Mouse (Mus musculus) heart, embryonic 16.5 days (tissue): ENCODE results near the gene Kdelc1. TPM values are rescaled to one million over a fixed set of nuclear protein-coding genes. Genes with fewer than 3 reads are reported as not detected.
A peak's percentile ranks its signal among the peaks of the same experiment; 100 is the strongest.

ENCODE experiments used
- ATAC-seq: fragments of 200-750 bp; cut with Nextera tagmentation; replicated peaks from 2 replicates; pipeline ENCODE4 v1.8.0; 2017; ENCODE audit warnings: moderate number of reproducible peaks; ENCODE audit not compliant: insufficient read depth, low FRiP score; ENCODE audit errors: extremely low read depth
- H3K27ac ChIP-seq: fragments of 300-500 bp; sonication (generic); 2 replicates; pipeline ENCODE4 v1.5.1; 2014; ENCODE audit warnings: mild to moderate bottlenecking, low read length, control low read depth, moderate library complexity
- H3K27me3 ChIP-seq: fragments of 300-500 bp; sonication (generic); 2 replicates; pipeline ENCODE4 v1.6.1; 2014; ENCODE audit warnings: low read length, mixed read lengths; ENCODE audit not compliant: control insufficient read depth, insufficient read depth
- H3K36me3 ChIP-seq: fragments of 300-500 bp; sonication (generic); 2 replicates; pipeline ENCODE4 v1.6.1; 2014; ENCODE audit not compliant: control insufficient read depth, insufficient read depth
- H3K4me1 ChIP-seq: fragments of 300-500 bp; sonication (generic); 2 replicates; pipeline ENCODE4 v1.6.1; 2014; ENCODE audit warnings: low read length, mixed read lengths; ENCODE audit not compliant: control insufficient read depth, insufficient read depth
- H3K4me2 ChIP-seq: fragments of 300-500 bp; sonication (generic); 2 replicates; pipeline ENCODE4 v1.6.1; 2014; ENCODE audit warnings: low read depth, mild to moderate bottlenecking, control low read depth, low read length
- H3K4me3 ChIP-seq: fragments of 300-500 bp; sonication (generic); 2 replicates; pipeline ENCODE4 v1.5.1; 2014; ENCODE audit warnings: mild to moderate bottlenecking, control low read depth, low read length
- H3K9ac ChIP-seq: fragments of 300-500 bp; sonication (generic); 2 replicates; pipeline ENCODE4 v1.6.1; 2014; ENCODE audit warnings: low read length, control low read depth
- H3K9me3 ChIP-seq: fragments of 300-500 bp; sonication (generic); replicated peaks from 2 replicates; pipeline ENCODE4 v1.6.1; 2016; ENCODE audit warnings: low read length; ENCODE audit not compliant: control insufficient read depth
- WGBS: fragments of 180-500 bp; shearing (Covaris S2); extraction: QIAGEN DNeasy Blood & Tissue Kit; methylation state at CpG from one replicate; pipeline ENCODE4 v1.1.7; 2014; 5-methylcytosine and 5-hydroxymethylcytosine counted together
- polyA plus RNA-seq: library from polyadenylated mRNA; unstranded; fragments of >200 nt; fragmentation: Nextera tagmentation; extraction: Ambion mirVana; gene quantifications from 2 replicates; pipeline ENCODE4 v1.2.1, GENCODE M21; 2015

Gene Kdelc1
- polyA plus RNA-seq, 1 experiment from 2014 or later, result 41.2 TPM

DNA sequence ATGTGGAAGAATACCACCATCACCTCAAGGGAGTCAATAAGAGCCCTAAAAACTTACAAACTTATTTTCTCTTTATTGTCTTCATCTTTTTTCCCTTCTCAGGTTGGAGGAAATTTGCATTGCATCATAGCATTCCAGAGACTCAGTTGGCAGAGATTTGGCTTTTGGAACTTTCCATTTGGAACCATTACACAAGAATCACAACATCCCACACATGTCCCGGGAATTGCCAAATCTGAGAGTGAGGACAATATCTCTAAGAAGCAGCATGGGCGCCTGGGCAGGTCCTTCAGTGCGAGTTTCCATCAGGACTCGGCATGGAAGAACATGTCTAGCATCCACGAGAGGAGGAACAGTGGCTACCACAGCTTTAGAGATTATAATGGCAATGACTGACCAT lies 24.1 kb upstream of the Kdelc1 start:
- 87% methylated on average over 5 of the region's 5 CpGs for WGBS
- H3K4me2 ChIP-seq, result no peak overlapping the region
- peaks cover 24% of the 10 kb centered on the region for H3K36me3 ChIP-seq
- no peak overlapping the region for H3K27ac ChIP-seq
- no peak overlapping the region for H3K4me3 ChIP-seq
- H3K9ac ChIP-seq, result no peak overlapping the region
- no peaks in the 10 kb centered on the region for H3K27me3 ChIP-seq
- H3K9me3 ChIP-seq, result no peaks in the 10 kb centered on the region
- H3K4me1 ChIP-seq, result peaks cover 5% of the 10 kb centered on the region; the same call in 1 of the 2 replicates
- no peak for ATAC-seq

DNA sequence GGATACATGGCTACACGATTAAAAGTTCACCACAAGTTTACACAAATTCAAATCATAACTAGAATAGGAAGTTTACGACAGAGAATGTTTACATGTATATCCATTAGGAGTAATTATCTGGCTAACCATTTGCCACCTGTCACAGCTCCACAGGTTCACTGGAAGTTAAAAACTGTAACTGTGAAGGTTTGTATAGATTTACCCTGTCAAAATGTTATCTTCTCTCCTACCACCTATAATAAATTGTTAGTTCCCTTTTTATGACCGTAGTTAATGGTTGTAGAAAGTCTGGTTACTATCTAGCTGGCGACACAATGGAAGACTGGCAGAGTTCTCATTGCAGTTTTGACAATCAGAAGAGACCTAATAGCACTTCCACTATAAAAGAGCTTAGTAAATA lies 21.6 kb upstream of the Kdelc1 start:
- Histone ChIP-seq H3K27ac (no peak overlapping the region), H3K4me1 (no peaks in the 10 kb centered on the region), H3K9ac (no peak overlapping the region), H3K36me3 (peaks cover 29% of the 10 kb centered on the region), H3K4me2 (no peak overlapping the region), H3K4me3 (no peak overlapping the region), H3K27me3 (no peaks in the 10 kb centered on the region), H3K9me3 (no peaks in the 10 kb centered on the region)
- no peak for ATAC-seq
- 79% methylated on average over 4 of the region's 4 CpGs for WGBS

DNA sequence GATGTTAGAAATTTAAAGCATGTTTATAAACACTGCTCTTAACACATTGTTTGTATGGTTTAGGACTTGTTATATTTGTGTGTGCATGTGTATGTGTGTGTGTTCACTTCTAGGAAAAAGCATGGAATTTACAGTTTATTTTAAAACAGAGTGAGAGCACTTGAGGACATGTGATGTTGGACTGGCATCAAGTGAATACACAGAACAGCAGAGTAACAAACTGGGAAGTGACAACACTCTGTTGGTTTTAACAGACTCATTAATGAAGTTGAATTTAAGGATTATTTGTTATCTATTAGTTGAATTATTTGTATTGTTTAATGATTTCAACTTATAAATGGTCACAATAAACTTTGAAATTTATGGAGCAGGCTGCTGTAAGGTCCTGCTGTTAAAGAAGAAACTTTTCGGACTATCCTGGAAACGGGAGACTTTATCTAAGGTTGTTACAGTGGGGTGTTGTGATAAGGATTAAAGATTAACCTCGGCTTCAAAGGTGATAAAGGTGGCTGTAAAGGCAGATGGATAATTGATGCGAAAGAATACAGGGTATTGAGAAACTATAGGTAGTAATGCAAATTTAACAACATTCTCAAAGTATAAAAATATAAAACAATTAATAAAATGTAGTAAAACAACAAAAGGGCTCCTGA lies 11.4 kb upstream of the Kdelc1 start:
- Histone ChIP-seq H3K27ac (no peak overlapping the region), H3K9ac (no peak overlapping the region), H3K36me3 (peaks cover 25% of the 10 kb centered on the region), H3K4me3 (no peak overlapping the region), H3K4me2 (no peak overlapping the region), H3K27me3 (no peaks in the 10 kb centered on the region), H3K4me1 (no peaks in the 10 kb centered on the region), H3K9me3 (no peaks in the 10 kb centered on the region)
- ATAC-seq, result no peak
- WGBS, result 56% methylated on average over 4 of the region's 4 CpGs

DNA sequence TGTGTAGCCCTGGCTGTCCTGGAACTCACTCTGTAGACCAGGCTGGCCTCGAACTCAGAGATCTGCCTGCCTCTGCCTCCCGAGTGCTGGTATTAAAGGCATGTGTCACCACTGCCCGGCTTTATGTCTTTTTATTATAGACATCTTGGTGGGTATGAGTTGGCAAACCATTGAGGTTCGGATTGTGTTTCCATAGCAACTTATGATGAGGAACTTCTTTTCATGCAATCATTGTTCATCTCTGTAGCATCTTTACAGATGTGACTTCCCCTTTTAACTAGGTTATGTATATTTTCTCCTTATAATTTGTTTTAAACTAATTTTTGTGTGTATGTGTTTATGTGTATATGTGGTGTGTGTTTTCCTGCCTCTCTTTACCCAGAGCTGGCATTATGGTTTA lies 7.0 kb upstream of the Kdelc1 start:
- Histone ChIP-seq H3K36me3 (peaks cover 17% of the 10 kb centered on the region), H3K27me3 (no peaks in the 10 kb centered on the region), H3K9ac (no peak overlapping the region), H3K27ac (no peak overlapping the region), H3K4me2 (no peak overlapping the region), H3K4me1 (peaks cover under 1% of the 10 kb centered on the region; the same call in 1 of the 2 replicates), H3K9me3 (no peaks in the 10 kb centered on the region), H3K4me3 (no peak overlapping the region)
- no peak for ATAC-seq
- WGBS, result 91% methylated on average over 4 of the region's 4 CpGs

DNA sequence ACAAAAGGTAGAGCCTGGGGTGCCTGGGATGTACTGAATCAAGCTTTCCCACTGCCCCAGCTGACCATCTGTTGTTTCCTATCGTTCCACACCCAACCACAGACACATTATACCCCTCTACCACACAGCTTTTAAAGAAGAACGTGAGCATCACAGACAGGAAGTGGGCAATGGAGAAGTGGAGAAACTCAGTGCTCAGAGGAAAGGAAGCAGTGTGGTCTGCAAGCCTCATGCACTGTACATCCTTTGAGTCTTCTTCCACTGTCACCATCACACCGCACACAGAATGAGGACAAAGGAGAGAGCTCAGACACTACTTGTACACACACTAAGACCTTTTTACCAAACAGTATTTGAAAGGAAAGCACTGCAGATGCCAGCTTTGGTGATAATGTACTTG lies 3.6 kb upstream of the Kdelc1 start:
- Histone ChIP-seq H3K9ac (no peak overlapping the region), H3K27me3 (no peaks in the 10 kb centered on the region), H3K36me3 (peaks cover 14% of the 10 kb centered on the region), H3K27ac (no peak overlapping the region), H3K4me2 (no peak overlapping the region), H3K4me3 (no peak overlapping the region), H3K9me3 (no peaks in the 10 kb centered on the region), H3K4me1 (peaks cover 8% of the 10 kb centered on the region)
- no peak for ATAC-seq
- 78% methylated on average over 3 of the region's 3 CpGs for WGBS

DNA sequence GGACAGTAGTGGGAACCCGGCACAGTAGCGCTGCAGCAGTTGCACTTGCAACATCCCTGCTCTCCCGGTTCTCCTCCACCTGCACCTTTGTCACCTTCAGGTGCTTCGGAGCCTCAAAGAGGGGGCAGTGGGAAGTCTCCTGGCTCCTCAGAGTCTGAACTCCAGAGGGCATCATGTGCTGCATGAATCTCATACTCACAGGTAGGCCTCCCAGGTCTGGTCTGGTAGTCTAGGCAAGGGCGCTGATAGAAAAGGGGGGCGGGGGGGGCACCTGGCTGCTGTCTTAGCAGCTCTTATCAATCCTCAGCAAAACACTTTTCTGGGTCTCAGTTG lies 1.4 kb upstream of the Kdelc1 start:
- H3K9ac ChIP-seq, result peak overlapping the region; percentile 81
- H3K4me3 ChIP-seq, result peak overlapping the region; percentile 76
- peak overlapping the region; percentile 68 for H3K4me2 ChIP-seq
- WGBS, result 6% methylated on average over 6 of the region's 6 CpGs
- H3K4me1 ChIP-seq, result peaks cover 8% of the 10 kb centered on the region
- H3K27ac ChIP-seq, result peak overlapping the region; percentile 94
- 0 out of 2 replicates have a peak, but pooled peaks have one; percentile 7 for ATAC-seq
- no peaks in the 10 kb centered on the region for H3K9me3 ChIP-seq
- peaks cover 14% of the 10 kb centered on the region for H3K36me3 ChIP-seq
- H3K27me3 ChIP-seq, result no peaks in the 10 kb centered on the region

DNA sequence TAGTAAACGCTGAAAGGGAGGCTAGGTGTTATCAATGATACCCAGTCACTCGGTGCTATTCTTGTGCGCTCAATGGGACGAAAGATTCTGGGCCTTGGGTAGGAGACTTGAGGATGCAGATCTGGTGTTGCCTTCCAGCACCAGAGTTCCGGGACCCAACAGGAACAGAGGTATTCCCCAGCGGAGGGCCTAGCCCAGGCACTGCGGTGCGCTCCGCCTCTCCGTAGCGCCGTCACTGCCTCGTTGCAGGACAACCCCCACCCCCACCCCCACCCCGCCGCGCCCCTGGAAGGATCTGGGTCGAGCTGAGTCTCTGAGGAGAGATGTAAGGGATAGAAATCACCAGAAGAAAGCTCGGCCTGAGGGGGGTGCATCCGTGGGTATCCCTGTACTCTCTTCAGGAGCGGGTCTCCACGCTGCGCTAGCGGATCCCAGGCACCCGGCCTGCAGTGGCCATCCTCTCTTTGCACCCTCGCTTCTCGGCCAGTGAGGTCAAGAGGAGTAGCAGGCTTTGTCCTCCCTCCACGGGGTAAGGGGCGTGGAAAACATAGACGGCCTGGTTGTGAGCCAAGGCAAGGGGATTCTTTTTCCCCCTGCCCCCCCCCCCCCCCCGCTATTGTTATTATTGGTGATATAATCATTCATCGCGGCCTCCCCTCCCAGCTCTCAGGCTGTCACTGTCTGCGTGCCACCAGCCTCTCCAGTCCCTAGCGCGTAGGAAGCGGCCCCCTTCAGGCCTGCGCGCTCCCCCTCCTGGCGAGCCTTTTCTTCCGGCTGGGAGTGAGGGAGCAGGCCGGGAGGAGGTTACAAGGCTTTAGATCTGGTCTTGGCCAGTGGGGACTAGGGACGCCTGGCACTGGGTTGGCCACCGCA lies 829 bp upstream of the Kdelc1 start:
- Histone ChIP-seq H3K27me3 (no peaks in the 10 kb centered on the region), H3K36me3 (peaks cover 14% of the 10 kb centered on the region), H3K4me2 (peak overlapping the region; percentile 68), H3K4me1 (peaks cover 8% of the 10 kb centered on the region), H3K9me3 (no peaks in the 10 kb centered on the region), H3K4me3 (peak overlapping the region; percentile 76), H3K27ac (peak overlapping the region; percentile 94), H3K9ac (peak overlapping the region; percentile 81)
- 0% methylated on average over 42 of the region's 43 CpGs for WGBS
- ATAC-seq, result peak; percentile 84

DNA sequence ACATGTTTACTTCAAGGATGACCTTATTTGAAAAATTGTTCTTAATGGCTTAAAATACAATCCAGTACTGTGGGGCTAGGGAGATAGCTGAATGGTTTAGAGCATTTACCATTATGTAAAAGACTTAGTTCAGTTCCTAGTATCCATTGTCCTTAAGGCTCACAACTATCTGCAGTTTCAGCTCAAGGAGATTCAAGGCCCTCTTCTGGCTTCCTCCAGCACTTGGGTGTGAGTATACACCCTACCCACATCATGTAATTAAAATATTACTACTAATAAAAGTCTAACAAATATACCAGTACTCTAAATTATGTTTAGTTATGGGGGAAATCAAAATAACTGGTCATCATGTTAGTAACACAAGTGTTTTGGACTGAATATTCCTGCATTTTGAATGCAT lies 1.0 kb downstream of the Kdelc1 start:
- Histone ChIP-seq H3K36me3 (peaks cover 27% of the 10 kb centered on the region), H3K9ac (no peak overlapping the region; the same call in 1 of the 2 replicates), H3K4me1 (peaks cover 8% of the 10 kb centered on the region), H3K4me3 (peak overlapping the region; percentile 18; the same call in 1 of the 2 replicates), H3K27ac (no peak overlapping the region), H3K4me2 (peak overlapping the region; percentile 53), H3K9me3 (no peaks in the 10 kb centered on the region), H3K27me3 (no peaks in the 10 kb centered on the region)
- ATAC-seq, result no peak

DNA sequence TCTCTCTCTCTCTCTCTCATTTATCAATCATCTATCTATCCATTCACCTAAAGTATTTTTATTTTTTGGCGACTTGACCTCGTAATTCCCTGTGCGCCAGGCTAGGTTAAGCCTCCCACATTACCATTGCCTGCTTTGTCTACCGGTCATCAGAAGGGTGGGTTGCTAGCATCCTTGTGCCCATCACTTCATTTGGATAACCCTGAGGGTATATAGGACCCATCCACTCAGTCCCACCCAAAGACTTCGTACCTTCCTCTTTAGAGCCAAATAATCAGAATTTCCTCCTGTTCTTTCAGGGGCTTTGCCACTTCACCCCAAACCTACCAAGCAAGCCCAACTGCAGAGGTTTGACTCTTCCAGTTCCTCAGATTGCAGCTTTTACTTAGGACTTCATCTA lies 15.7 kb downstream of the Kdelc1 start:
- no peak for ATAC-seq
- no peak overlapping the region; the same call in 1 of the 2 replicates for H3K27ac ChIP-seq
- 14% methylated on average over 5 of the region's 5 CpGs for WGBS

More for the DNA sequence above, 15.7 kb downstream of the Kdelc1 start:
- peak overlapping the region; percentile 89 for H3K4me3 ChIP-seq
- no peaks in the 10 kb centered on the region for H3K9me3 ChIP-seq
- H3K4me2 ChIP-seq, result peak overlapping the region; percentile 75
- no peaks in the 10 kb centered on the region for H3K27me3 ChIP-seq
- no peak overlapping the region for H3K9ac ChIP-seq
- peaks cover 9% of the 10 kb centered on the region for H3K4me1 ChIP-seq
- H3K36me3 ChIP-seq, result peaks cover 17% of the 10 kb centered on the region
